Mouse (Mus musculus) mesoderm, embryonic 11.5 days (tissue): Measurements from ENCODE around the gene Gjb1.

Experiments
- DNase-seq: peaks from one replicate; pipeline ENCODE4 v3.0.0-alpha.2; 2012; ENCODE audit warnings: low read depth, low spot score

Gene Gjb1

GRCm38 (mm10) chrX:101418946-101419724 is 43.0 kb downstream of the Gjb1 start:
- peak; percentile 21 for DNase-seq

GRCm38 (mm10) chrX:101419725-101420699 is 43.8 kb downstream of the Gjb1 start:
- peak; percentile 90 for DNase-seq

- no peak for DNase-seq
Observed at GRCm38 (mm10) chrX:101420700-101421095, 44.5 kb downstream of the Gjb1 start, which contains the start of gene Zmym3. TSS of gene Zmym3 (minus strand) at chrX:101420849.

GRCm38 (mm10) chrX:101423462-101423861 is 47.3 kb downstream of the Gjb1 start:
- DNase-seq: no peak

GRCm38 (mm10) chrX:101427774-101428173 is 51.6 kb downstream of the Gjb1 start:
- DNase-seq: no peak

- DNase-seq: peak; percentile 19
Observed at GRCm38 (mm10) chrX:101428785-101429141, 52.6 kb downstream of the Gjb1 start.

GRCm38 (mm10) chrX:101429142-101429949 is 53.2 kb downstream of the Gjb1 start, which contains the start of gene Nono:
TSS of gene Nono (plus strand) at chrX:101429318.
- peak; percentile 96 for DNase-seq

GRCm38 (mm10) chrX:101429976-101430375 is 53.8 kb downstream of the Gjb1 start:
- DNase-seq: peak; percentile 15
